Mouse (Mus musculus): ENCODE measurements around the gene Arrb1.

- TF ChIP-seq GATA1 (IDR thresholded peaks at IDR 0.05; ENCODE audit: low read length) = no peak
- TF ChIP-seq TAL1 (IDR thresholded peaks at IDR 0.05; ENCODE audit: low read length) = no peak
These were observed 38.1 kb downstream of the Arrb1 start for GRCm38 (mm10) chr7:99573351-99573750.

Data from erythroblast, embryonic 14.5 days (primary cell).